Mouse (Mus musculus) olfactory bulb, adult 2 months (tissue): ENCODE data around the gene Erh.

Experiments used
- CTCF ChIP-seq: fragments of 200-500 bp; IDR thresholded peaks from 2 replicates; pipeline ENCODE4 v1.5.1; 2012; ENCODE audit warnings: low read depth, mild to moderate bottlenecking, low read length, moderate library complexity; ENCODE audit not compliant: insufficient read depth
- POLR2A ChIP-seq: fragments of 200-500 bp; IDR thresholded peaks from 2 replicates; pipeline ENCODE4 v1.6.1; 2012; ENCODE audit warnings: mild to moderate bottlenecking, low read depth, low read length, moderate library complexity; ENCODE audit not compliant: insufficient read depth

- TF ChIP-seq POLR2A (no peak), CTCF (no peak)
These were observed 48.6 kb downstream of the Erh start for GRCm38 (mm10) chr12:80595566-80595965.
